Mouse (Mus musculus): ENCODE data around the gene Map4k4. TPM values are rescaled to one million over a fixed set of nuclear protein-coding genes. Genes with fewer than 3 reads are reported as not detected.

Map4k4 gene
- polyA plus RNA-seq, 1 experiment from 2014 or later, result 49.3 TPM

- H3K27ac ChIP-seq (ENCODE audit: low read depth), result no peak overlapping the region
- DNase-seq, result no peak
- no peaks in the 10 kb centered on the region for H3K27me3 ChIP-seq (ENCODE audit: insufficient read depth, low read length)
Measured at GRCm38 (mm10) chr1:40000476-40000875, 99.8 kb downstream of the Map4k4 start.

GRCm38 (mm10) chr1:40000899-40001298 lies 100.2 kb downstream of the Map4k4 start:
- 68% methylated on average over 5 of the region's 5 CpGs for WGBS
- TF ChIP-seq CTCF (IDR thresholded peaks at IDR 0.05; ENCODE audit: low read depth), result peak; percentile 39
- DNase-seq (peak; percentile 48), ATAC-seq (ENCODE audit: insufficient read depth) (peak; percentile 41; the same call in 1 of the 2 replicates)
- no peak overlapping the region for H3K9ac ChIP-seq
- H3K36me3 ChIP-seq (ENCODE audit: insufficient read depth), result peaks cover 97% of the 10 kb centered on the region
- H3K9me3 ChIP-seq (ENCODE audit: low read depth, low read length), result no peaks in the 10 kb centered on the region
- no peaks in the 10 kb centered on the region for H3K27me3 ChIP-seq (ENCODE audit: insufficient read depth, low read length)
- H3K4me1 ChIP-seq (ENCODE audit: insufficient read depth), result no peaks in the 10 kb centered on the region
- no peak overlapping the region for H3K27ac ChIP-seq (ENCODE audit: low read depth)
- no peak overlapping the region for H3K4me3 ChIP-seq (ENCODE audit: low read depth, low read length)
- no peak overlapping the region for H3K4me2 ChIP-seq

More at GRCm38 (mm10) chr1:40000476-40000875, 99.8 kb downstream of the Map4k4 start:
- WGBS, result 80% methylated on average over 16 of the region's 16 CpGs
- ATAC-seq (ENCODE audit: insufficient read depth), result no peak
- Histone ChIP-seq H3K4me2 (no peak overlapping the region), H3K4me3 (ENCODE audit: low read depth, low read length) (no peak overlapping the region), H3K4me1 (ENCODE audit: insufficient read depth) (no peaks in the 10 kb centered on the region), H3K9me3 (ENCODE audit: low read depth, low read length) (no peaks in the 10 kb centered on the region), H3K36me3 (ENCODE audit: insufficient read depth) (peaks cover 97% of the 10 kb centered on the region), H3K9ac (no peak overlapping the region)
- no peak for TF ChIP-seq CTCF (IDR thresholded peaks at IDR 0.05; ENCODE audit: low read depth)

DNA sequence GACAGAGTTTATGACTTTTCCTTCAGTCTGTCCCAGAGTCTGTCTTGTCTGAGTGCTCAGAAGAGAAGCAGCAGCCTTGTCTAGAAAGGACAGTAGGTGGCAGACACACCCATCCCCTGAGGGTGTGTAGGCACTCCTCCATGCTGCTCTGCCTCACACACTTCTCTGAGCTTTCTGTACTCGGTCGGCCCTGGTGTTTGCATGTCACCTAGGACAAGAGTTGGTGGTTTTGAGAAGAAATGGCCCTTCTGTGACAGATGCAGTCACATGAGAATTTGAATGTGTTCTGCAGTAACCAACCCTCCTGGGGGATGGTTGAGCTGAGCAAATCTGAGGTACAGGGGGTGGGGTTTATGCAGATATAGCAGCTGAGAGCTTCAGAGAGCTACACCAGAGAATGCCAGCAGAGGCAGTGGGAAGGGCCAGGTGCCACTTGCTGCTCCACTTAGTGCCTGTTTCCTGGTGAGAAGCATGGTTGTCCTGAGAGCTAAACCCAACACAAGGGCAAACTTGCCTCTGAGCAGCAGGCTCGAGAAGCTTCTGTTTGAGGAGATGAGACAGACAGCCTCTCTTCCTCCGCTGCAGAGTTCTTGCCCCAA lies 101.5 kb downstream of the Map4k4 start:
- ATAC-seq (ENCODE audit: insufficient read depth) (no peak), DNase-seq (no peak)
- Histone ChIP-seq H3K9me3 (ENCODE audit: low read depth, low read length) (no peaks in the 10 kb centered on the region), H3K36me3 (ENCODE audit: insufficient read depth) (peaks cover 97% of the 10 kb centered on the region), H3K4me1 (ENCODE audit: insufficient read depth) (no peaks in the 10 kb centered on the region), H3K27ac (ENCODE audit: low read depth) (no peak overlapping the region), H3K27me3 (ENCODE audit: insufficient read depth, low read length) (no peaks in the 10 kb centered on the region), H3K4me2 (no peak overlapping the region), H3K9ac (no peak overlapping the region), H3K4me3 (ENCODE audit: low read depth, low read length) (no peak overlapping the region)
- no peak for TF ChIP-seq CTCF (IDR thresholded peaks at IDR 0.05; ENCODE audit: low read depth)
- 75% methylated on average over 4 of the region's 4 CpGs for WGBS

DNA sequence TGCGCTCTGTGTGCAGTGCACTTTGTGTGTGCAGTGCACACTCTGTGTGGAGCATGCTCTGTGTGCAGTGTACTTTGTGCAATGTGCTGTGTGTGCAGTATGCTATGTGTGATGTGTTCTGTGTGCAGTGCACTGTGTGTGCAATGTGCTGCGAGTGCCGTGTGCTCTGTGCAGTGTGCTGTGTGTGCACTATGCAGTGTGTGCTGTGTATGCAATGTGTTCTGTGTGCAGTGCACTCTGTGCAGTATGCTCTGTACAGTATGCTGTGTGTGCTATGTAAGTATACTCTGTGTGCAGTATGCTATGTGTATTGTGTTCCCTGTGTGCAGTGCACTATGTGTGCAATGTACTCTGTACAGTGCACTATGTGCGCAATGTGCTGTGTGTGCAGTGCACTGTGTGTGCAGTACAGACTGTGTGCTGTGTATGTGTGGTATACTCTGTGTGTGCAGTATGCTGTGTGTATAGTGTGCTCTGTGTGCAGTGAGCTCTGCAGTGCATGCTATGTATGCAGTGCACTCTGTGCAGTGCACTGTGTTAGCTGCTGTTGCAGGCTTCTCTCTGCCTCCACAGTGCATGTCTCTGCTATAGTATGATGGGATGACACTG lies 105.4 kb downstream of the Map4k4 start:
- 100% methylated on average over 4 of the region's 4 CpGs for WGBS
- Histone ChIP-seq H3K27me3 (ENCODE audit: insufficient read depth, low read length) (no peaks in the 10 kb centered on the region), H3K27ac (ENCODE audit: low read depth) (no peak overlapping the region), H3K4me3 (ENCODE audit: low read depth, low read length) (no peak overlapping the region), H3K9ac (no peak overlapping the region), H3K4me1 (ENCODE audit: insufficient read depth) (no peaks in the 10 kb centered on the region), H3K9me3 (ENCODE audit: low read depth, low read length) (no peaks in the 10 kb centered on the region), H3K36me3 (ENCODE audit: insufficient read depth) (peaks cover 94% of the 10 kb centered on the region), H3K4me2 (no peak overlapping the region)
- no peak for ATAC-seq (ENCODE audit: insufficient read depth)
- no peak for DNase-seq
- TF ChIP-seq CTCF (IDR thresholded peaks at IDR 0.05; ENCODE audit: low read depth), result no peak

GRCm38 (mm10) chr1:40007962-40008471 lies 107.3 kb downstream of the Map4k4 start:
- H3K4me1 ChIP-seq (ENCODE audit: insufficient read depth), result no peaks in the 10 kb centered on the region
- no peak for ATAC-seq (ENCODE audit: insufficient read depth)
- H3K4me2 ChIP-seq, result no peak overlapping the region
- H3K27me3 ChIP-seq (ENCODE audit: insufficient read depth, low read length), result no peaks in the 10 kb centered on the region
- H3K4me3 ChIP-seq (ENCODE audit: low read depth, low read length), result no peak overlapping the region
- H3K27ac ChIP-seq (ENCODE audit: low read depth), result no peak overlapping the region
- TF ChIP-seq CTCF (IDR thresholded peaks at IDR 0.05; ENCODE audit: low read depth), result no peak
- no peak for DNase-seq
- peaks cover 94% of the 10 kb centered on the region for H3K36me3 ChIP-seq (ENCODE audit: insufficient read depth)
- H3K9me3 ChIP-seq (ENCODE audit: low read depth, low read length), result no peaks in the 10 kb centered on the region
- H3K9ac ChIP-seq, result no peak overlapping the region
- WGBS, result 72% methylated on average over 17 of the region's 17 CpGs

DNA sequence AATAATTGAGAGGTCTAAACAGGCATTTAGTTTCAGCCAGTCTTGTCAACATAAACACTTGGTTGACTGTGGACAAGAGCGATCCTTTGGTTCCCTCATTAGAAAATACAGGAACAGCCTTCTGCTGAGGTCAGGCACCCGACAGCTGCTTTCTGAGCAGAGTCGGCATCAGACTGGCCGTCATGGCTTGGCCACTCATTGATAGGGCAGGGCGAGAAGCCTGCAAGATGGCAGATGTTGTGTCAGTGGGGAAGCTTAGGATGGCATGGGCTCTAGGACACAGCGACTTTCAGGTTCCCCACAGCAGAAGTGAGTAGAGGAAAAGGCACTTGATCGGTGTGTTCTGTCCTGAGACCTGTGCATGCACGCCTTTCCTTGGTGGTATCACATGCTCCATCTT lies 112.0 kb downstream of the Map4k4 start:
- H3K4me1 ChIP-seq (ENCODE audit: insufficient read depth), result no peaks in the 10 kb centered on the region
- DNase-seq (no peak), ATAC-seq (ENCODE audit: insufficient read depth) (no peak)
- no peaks in the 10 kb centered on the region for H3K27me3 ChIP-seq (ENCODE audit: insufficient read depth, low read length)
- no peak overlapping the region for H3K4me3 ChIP-seq (ENCODE audit: low read depth, low read length)
- no peaks in the 10 kb centered on the region for H3K9me3 ChIP-seq (ENCODE audit: low read depth, low read length)
- no peak overlapping the region for H3K9ac ChIP-seq
- no peak overlapping the region for H3K27ac ChIP-seq (ENCODE audit: low read depth)
- no peak for TF ChIP-seq CTCF (IDR thresholded peaks at IDR 0.05; ENCODE audit: low read depth)
- peaks cover 97% of the 10 kb centered on the region for H3K36me3 ChIP-seq (ENCODE audit: insufficient read depth)
- WGBS, result 91% methylated on average over 8 of the region's 8 CpGs
- H3K4me2 ChIP-seq, result no peak overlapping the region

DNA sequence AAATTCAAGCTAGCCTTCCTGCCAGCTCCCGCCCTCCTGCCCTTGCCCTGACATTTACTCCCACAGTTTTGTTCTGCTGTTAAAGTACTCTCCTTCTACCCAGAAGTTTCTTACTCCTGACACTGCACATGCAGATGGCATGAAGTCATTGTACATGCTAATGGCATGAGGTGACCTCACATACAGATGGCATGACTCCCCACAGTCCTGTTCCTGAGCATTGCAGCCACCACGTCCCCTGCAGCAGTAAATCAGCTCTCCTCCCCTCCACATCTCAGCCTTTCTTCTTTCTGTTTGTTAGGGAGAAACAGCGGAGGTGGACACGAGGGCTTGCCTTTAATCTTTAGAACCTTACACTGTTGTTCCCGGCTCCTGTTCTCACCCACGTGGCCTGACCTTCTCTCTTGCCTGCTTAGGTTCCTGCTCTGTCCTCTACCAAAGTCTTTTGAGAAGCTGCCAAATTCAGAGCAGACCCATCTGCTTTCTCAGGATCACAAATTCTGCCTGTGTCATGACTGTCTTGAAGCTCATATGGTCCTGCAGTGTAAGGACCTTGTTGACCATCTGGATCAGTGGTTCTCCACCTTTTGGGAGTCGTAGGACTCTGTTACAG lies 114.5 kb downstream of the Map4k4 start:
- ATAC-seq (ENCODE audit: insufficient read depth) (no peak), DNase-seq (no peak)

More for the DNA sequence above, 114.5 kb downstream of the Map4k4 start:
- H3K27ac ChIP-seq (ENCODE audit: low read depth), result no peak overlapping the region
- H3K9ac ChIP-seq, result no peak overlapping the region
- no peak overlapping the region for H3K4me2 ChIP-seq
- peaks cover 98% of the 10 kb centered on the region for H3K36me3 ChIP-seq (ENCODE audit: insufficient read depth)
- no peaks in the 10 kb centered on the region for H3K4me1 ChIP-seq (ENCODE audit: insufficient read depth)
- no peak for TF ChIP-seq CTCF (IDR thresholded peaks at IDR 0.05; ENCODE audit: low read depth)
- 78% methylated on average over 7 of the region's 7 CpGs for WGBS
- no peaks in the 10 kb centered on the region for H3K9me3 ChIP-seq (ENCODE audit: low read depth, low read length)
- H3K27me3 ChIP-seq (ENCODE audit: insufficient read depth, low read length), result no peaks in the 10 kb centered on the region
- H3K4me3 ChIP-seq (ENCODE audit: low read depth, low read length), result no peak overlapping the region

All from lung, embryonic 14.5 days (tissue).